Mouse (Mus musculus): ENCODE data around the gene Spred2.

Spred2 gene

GRCm38 (mm10) chr11:19925149-19925975 is 1.2 kb downstream of the Spred2 start:
- peak; percentile 60 to 73 for DNase-seq (ENCODE audit: low spot score in 2 of 2)

GRCm38 (mm10) chr11:19925976-19926842 is 2.0 kb downstream of the Spred2 start:
- peak in 1 of 2 experiments; percentile 54 for DNase-seq (ENCODE audit: low spot score in 2 of 2)

- DNase-seq (ENCODE audit: low spot score in 2 of 2) = no peak
Observed at GRCm38 (mm10) chr11:19926843-19927120, 2.6 kb downstream of the Spred2 start.

- DNase-seq (ENCODE audit: low spot score in 2 of 2) = no peak
Observed at GRCm38 (mm10) chr11:19928633-19929032, 4.5 kb downstream of the Spred2 start.

GRCm38 (mm10) chr11:19929087-19929865 is 5.1 kb downstream of the Spred2 start:
- DNase-seq (ENCODE audit: low spot score in 2 of 2) = no peak

DNA sequence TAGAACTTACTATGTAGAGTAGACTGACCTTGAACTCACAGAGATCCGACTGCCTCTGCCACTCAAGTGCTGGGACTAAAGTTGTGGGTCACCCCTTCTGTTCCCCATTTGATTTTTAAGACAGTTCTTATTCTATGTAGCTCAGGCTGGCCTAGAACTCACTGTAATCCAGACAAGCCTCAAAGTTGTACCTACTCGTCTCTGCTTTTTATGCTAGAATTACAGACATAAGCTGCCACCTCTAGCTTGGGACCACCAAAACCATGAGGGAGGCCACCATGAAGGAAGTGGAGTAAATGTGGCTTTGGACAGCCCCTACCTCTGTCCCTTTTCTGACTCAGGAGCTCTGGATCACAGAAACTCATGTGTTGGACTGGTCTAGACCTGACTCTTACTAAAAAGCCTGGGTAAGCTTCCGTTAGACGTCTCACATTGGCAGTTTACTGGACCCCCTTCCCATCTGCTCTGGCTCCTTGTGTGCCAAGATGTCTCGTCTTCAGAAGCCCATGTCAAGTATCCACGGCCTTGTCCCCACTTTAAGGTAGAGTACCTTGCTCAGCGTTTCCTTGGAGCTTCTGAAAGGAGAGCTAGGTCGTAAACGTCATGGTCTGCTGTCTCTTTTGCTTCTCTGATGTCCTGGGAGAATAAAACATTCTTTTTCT is 7.5 kb downstream of the Spred2 start:
- DNase-seq (ENCODE audit: low spot score in 2 of 2) = no peak

DNA sequence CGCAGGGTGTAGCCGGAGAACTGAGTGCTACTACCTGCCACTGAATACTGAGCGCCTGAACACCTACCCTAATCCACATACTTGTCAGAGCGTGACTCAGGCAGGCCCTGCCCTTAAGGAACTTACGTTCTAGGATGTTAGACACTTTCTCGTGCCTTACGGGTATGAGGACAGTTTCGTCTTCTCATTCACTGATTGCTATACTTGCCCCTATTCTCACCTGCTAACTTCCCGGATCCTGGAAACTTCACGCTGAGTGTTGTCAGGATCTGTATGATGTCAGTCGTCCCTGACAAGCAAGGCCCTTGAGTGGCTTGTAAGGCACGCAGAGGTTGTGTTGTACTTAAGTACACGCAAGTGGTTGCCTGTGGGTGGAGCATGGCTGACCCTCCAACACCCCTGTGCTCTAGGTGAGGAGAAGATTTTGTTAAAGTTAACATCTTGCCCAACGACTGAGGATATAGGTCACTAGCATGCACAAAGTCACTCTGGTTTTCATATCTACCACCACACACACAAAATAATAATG is 8.9 kb downstream of the Spred2 start:
- DNase-seq (ENCODE audit: low spot score in 2 of 2) = no peak

DNA sequence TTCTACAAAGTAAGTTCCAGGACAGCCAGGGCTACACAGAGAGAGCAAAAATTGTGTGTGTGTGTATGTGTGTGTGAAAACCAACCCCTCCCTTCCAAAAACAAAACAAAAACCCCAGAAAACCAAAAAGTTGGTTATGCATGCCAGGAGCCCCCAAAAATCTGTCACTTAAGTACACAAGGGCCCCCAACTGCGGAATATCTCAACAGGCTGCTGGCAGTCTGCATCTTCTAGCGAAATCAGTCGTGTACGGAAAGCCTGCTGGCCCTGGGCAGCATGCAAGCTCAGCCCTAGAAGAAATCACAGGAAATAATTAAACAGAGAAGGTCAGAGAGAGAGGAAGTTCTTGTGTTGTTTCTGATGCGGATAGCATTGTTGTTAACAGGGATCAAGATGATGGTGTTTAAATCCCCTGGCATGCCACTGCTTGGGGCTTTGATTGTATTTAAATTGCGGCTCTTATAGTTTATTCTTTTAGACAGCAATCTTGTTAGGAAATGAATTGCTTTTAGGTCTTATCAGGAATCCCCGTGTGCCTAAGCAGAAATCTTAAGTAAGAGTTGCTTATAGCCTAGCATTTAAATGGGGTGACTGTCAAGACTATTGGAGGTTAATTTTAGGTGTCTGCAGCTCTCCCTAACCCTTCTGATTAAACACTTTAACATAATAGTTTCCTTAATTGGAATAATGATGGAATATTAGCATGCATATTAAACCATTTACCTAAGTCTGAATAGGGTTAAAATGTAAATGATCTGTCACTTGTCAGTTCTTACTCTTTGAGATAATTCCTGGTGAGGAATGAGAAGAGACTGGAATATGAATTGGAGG is 11.6 kb downstream of the Spred2 start:
- no peak for DNase-seq (ENCODE audit: low spot score in 2 of 2)

DNA sequence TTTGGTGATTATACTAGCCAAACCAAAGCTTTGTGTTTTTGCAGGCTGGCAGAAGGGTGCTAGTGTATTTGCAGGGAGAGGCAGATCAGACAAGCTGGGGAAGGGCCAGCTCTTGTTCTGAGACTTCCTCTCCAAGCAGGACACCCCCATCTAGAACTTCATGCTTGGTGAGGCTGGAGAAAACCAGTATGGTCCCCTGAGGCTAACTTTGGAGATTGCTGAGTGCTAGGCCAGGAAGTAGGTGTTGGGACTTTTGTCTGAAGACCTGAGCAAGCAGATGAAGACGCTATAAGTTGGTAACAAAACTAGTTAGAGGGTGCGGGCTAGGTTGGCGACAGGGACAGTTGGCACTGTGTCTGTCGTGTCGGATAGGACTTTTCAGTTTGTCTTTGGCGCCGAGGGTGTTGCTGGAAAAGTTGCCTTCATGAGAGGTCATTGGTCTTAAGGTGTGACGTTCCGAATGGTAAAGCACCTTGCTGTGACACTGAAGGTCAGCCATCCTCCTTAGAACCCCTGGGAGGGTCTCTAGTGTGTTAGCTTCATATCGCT is 14.4 kb downstream of the Spred2 start:
- DNase-seq (ENCODE audit: low spot score in 2 of 2) = no peak

DNA sequence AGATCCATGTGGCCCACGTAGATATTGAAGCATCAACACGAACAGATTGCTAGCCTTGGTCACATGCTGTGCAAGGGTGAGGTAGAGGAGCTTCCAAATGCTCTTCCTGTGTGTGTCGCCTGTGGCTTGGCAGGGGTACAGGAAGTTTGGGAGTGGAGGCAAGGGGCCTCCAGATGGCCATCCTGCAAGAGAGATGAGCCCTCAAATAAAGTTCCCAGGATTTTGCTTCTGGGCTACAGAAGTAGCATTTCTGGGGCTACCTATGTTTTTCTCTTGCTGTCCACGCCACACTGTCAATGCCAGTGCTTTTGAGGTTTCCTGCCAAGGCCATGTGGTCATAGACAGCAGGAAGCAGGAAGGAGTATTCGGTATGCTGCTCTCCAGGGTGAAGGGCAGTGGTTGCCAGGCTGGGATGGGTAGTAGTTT is 15.1 kb downstream of the Spred2 start:
- DNase-seq (ENCODE audit: low spot score in 2 of 2) = no peak

DNA sequence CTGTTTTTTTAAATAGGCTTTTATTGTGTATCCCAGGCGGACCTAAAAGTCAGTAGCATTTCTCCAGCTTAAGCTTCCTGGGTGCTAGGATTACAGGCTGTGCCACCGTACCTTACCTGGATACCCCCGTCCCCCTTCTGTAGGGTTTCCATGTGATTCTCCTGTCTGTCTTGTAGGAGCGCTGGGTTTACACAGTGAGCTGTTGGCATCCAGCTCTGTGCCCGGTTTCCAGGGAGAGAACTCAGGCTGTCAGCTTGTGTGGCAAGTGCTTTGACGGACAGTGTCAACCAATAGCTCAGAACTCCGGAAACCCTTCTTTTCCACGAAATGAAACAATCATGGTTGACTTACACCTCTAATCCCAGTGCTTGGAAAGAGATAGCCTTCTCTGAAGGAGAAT is 15.7 kb downstream of the Spred2 start:
- no peak for DNase-seq (ENCODE audit: low spot score in 2 of 2)

DNA sequence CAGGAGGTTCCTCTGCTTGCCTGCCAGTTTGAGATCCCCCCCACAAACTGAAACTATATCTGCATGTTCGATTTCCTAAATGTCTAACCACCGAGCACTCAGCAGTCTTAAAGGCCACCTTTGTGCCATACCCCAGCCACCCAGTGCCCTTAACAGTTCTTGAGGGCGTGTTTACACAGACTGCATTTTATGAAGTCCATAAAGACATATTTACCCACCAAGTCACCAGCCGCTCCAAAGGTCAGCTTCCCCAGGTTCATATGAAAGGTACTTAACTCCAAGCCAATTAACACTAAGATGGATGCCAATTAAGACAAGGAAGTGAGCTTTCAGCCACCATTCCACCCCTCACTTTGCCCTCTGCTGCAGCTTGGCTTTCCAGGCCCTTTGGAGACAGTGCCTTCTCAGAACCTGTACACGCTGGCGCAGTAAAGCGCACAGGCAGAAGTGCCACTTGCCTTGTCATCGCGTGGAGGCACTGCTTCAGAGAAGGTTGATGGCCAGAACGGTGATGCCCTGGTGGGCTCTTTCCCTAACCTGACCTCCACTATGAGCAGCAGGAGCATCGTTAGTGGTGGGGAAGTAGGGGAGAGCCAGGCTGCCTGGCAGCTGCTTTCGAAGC is 17.1 kb downstream of the Spred2 start:
- DNase-seq (ENCODE audit: low spot score in 2 of 2) = no peak

GRCm38 (mm10) chr11:19941978-19942377 is 17.8 kb downstream of the Spred2 start:
- DNase-seq (ENCODE audit: low spot score in 2 of 2) = no peak

GRCm38 (mm10) chr11:19943753-19944152 is 19.6 kb downstream of the Spred2 start:
- DNase-seq (ENCODE audit: low spot score in 2 of 2) = no peak

GRCm38 (mm10) chr11:19944701-19945100 is 20.5 kb downstream of the Spred2 start:
- no peak for DNase-seq (ENCODE audit: low spot score in 2 of 2)

DNA sequence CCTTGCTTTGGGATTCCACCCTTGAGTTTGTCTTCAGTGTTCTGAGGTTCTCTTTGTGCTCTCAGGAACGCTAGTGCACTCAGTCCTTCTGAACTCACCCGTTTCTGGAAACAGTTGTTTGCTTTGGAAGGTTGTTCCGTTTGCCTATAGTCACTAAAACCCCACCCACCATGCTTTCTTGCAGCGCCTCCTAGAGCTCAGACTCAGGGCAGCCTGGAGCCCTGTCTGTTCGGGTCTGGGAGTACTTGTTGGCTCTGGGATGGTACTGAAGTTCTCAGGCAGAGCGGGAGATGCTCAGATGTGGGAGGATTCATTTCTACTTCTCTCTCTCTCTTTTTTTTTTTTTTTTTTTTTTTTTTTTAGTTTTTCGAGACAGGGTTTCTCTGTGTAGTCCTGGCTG is 22.5 kb downstream of the Spred2 start:
- DNase-seq (ENCODE audit: low spot score in 2 of 2) = no peak

GRCm38 (mm10) chr11:19947626-19948135 is 23.5 kb downstream of the Spred2 start:
- DNase-seq (ENCODE audit: low spot score in 2 of 2) = no peak

GRCm38 (mm10) chr11:19949725-19950124 is 25.6 kb downstream of the Spred2 start:
- DNase-seq (ENCODE audit: low spot score in 2 of 2) = no peak

DNA sequence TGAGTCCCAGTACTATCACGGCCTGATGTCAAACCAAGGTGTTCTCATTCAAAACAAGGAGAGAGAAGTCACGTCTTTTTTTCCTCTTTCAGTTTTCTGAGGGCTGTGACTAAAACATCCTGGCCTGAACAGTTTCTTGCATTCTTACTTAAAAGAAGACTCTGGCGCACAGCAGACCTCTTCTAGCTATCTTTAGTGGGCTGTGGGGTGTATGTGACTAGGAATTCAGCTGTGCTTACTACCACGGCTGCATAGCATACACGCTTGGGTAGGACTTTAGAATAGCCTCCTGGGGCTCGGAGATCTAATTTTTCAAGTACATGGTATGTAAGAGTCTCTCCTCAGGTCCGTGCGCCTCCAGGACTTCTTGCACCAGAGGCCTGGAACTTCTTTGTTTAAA is 26.0 kb downstream of the Spred2 start:
- no peak for DNase-seq (ENCODE audit: low spot score in 2 of 2)

- no peak for DNase-seq (ENCODE audit: low spot score in 2 of 2)
Observed at GRCm38 (mm10) chr11:19952963-19953362, 28.8 kb downstream of the Spred2 start.

Data from urinary bladder, adult 18-20 months (tissue).